Mouse (Mus musculus): ENCODE measurements around the gene Foxp3. TPM values are rescaled to one million over a fixed set of nuclear protein-coding genes. Genes with fewer than 3 reads are reported as not detected.

Gene Foxp3
- polyA plus RNA-seq, 1 experiment from 2014 or later = 0.02 TPM

GRCm38 (mm10) chrX:7617889-7618551 lies 44.6 kb downstream of the Foxp3 start:
- Histone ChIP-seq H3K9me3 (replicated peaks) (no peaks in the 10 kb centered on the region), H3K4me3 (replicated peaks) (no peak overlapping the region), H3K4me1 (replicated peaks) (no peaks in the 10 kb centered on the region), H3K4me2 (no peak overlapping the region), H3K9ac (no peak overlapping the region), H3K27me3 (no peaks in the 10 kb centered on the region), H3K36me3 (replicated peaks) (no peaks in the 10 kb centered on the region), H3K27ac (replicated peaks) (no peak overlapping the region)
- no peak for ATAC-seq (ENCODE audit: insufficient read depth)
- WGBS (ENCODE audit: insufficient replicate concordance) = 56% methylated on average over 12 of the region's 12 CpGs

GRCm38 (mm10) chrX:7632560-7632959 lies 59.1 kb downstream of the Foxp3 start:
- no peaks in the 10 kb centered on the region for H3K4me1 ChIP-seq (replicated peaks)
- no peak for ATAC-seq (ENCODE audit: insufficient read depth)
- no peaks in the 10 kb centered on the region for H3K36me3 ChIP-seq (replicated peaks)
- 54% methylated on average over 6 of the region's 6 CpGs for WGBS (ENCODE audit: insufficient replicate concordance)
- no peak overlapping the region for H3K4me2 ChIP-seq
- H3K27me3 ChIP-seq = no peaks in the 10 kb centered on the region
- no peak overlapping the region for H3K4me3 ChIP-seq (replicated peaks)
- H3K9ac ChIP-seq = no peak overlapping the region
- H3K27ac ChIP-seq (replicated peaks) = no peak overlapping the region
- H3K9me3 ChIP-seq (replicated peaks) = no peaks in the 10 kb centered on the region

GRCm38 (mm10) chrX:7635101-7635500 lies 61.7 kb downstream of the Foxp3 start:
- no peaks in the 10 kb centered on the region for H3K9me3 ChIP-seq (replicated peaks)
- H3K4me1 ChIP-seq (replicated peaks) = peaks cover 8% of the 10 kb centered on the region; the same call in 1 of the 2 replicates
- H3K27ac ChIP-seq (replicated peaks) = no peak overlapping the region
- no peak overlapping the region for H3K4me2 ChIP-seq
- H3K36me3 ChIP-seq (replicated peaks) = no peaks in the 10 kb centered on the region
- WGBS (ENCODE audit: insufficient replicate concordance) = 18% methylated on average over 3 of the region's 3 CpGs
- no peak for ATAC-seq (ENCODE audit: insufficient read depth)
- no peak overlapping the region for H3K9ac ChIP-seq
- H3K4me3 ChIP-seq (replicated peaks) = no peak overlapping the region
- peaks cover 15% of the 10 kb centered on the region for H3K27me3 ChIP-seq

GRCm38 (mm10) chrX:7638401-7639091 lies 65.1 kb downstream of the Foxp3 start, which contains the start of gene Syp:
TSS of gene Syp (plus strand) at chrX:7638471.
- no peak within 1 kb of the TSS for H3K27ac ChIP-seq (replicated peaks)
- H3K9ac ChIP-seq = no peak within 1 kb of the TSS
- H3K4me3 ChIP-seq (replicated peaks) = peak within 1 kb of the TSS; percentile 32
- ATAC-seq (ENCODE audit: insufficient read depth) = peak; percentile 79
- H3K36me3 ChIP-seq (replicated peaks) = no peaks in the 10 kb centered on the region
- peaks cover 37% of the 10 kb centered on the region for H3K27me3 ChIP-seq
- 16% methylated on average over 38 of the region's 42 CpGs for WGBS (ENCODE audit: insufficient replicate concordance)
- H3K4me2 ChIP-seq = peak within 1 kb of the TSS; percentile 67
- H3K9me3 ChIP-seq (replicated peaks) = no peaks in the 10 kb centered on the region
- H3K4me1 ChIP-seq (replicated peaks) = peaks cover 8% of the 10 kb centered on the region; the same call in 1 of the 2 replicates

GRCm38 (mm10) chrX:7639536-7640325 lies 66.3 kb downstream of the Foxp3 start:
- peaks cover 46% of the 10 kb centered on the region for H3K27me3 ChIP-seq
- no peak for ATAC-seq (ENCODE audit: insufficient read depth)
- no peaks in the 10 kb centered on the region for H3K36me3 ChIP-seq (replicated peaks)
- no peak overlapping the region for H3K9ac ChIP-seq
- no peak overlapping the region for H3K4me2 ChIP-seq
- peaks cover 8% of the 10 kb centered on the region; the same call in 1 of the 2 replicates for H3K4me1 ChIP-seq (replicated peaks)
- WGBS (ENCODE audit: insufficient replicate concordance) = 25% methylated on average over 13 of the region's 13 CpGs
- H3K4me3 ChIP-seq (replicated peaks) = no peak overlapping the region
- no peak overlapping the region for H3K27ac ChIP-seq (replicated peaks)
- H3K9me3 ChIP-seq (replicated peaks) = no peaks in the 10 kb centered on the region

GRCm38 (mm10) chrX:7640785-7641184 lies 67.3 kb downstream of the Foxp3 start:
- no peaks in the 10 kb centered on the region for H3K9me3 ChIP-seq (replicated peaks)
- no peak overlapping the region; the same call in 1 of the 2 replicates for H3K4me2 ChIP-seq
- no peaks in the 10 kb centered on the region for H3K36me3 ChIP-seq (replicated peaks)
- ATAC-seq (ENCODE audit: insufficient read depth) = no peak
- H3K4me1 ChIP-seq (replicated peaks) = peaks cover 8% of the 10 kb centered on the region; the same call in 1 of the 2 replicates
- WGBS (ENCODE audit: insufficient replicate concordance) = 38% methylated on average over 12 of the region's 12 CpGs
- H3K4me3 ChIP-seq (replicated peaks) = no peak overlapping the region
- H3K9ac ChIP-seq = no peak overlapping the region
- H3K27me3 ChIP-seq = peaks cover 46% of the 10 kb centered on the region
- H3K27ac ChIP-seq (replicated peaks) = no peak overlapping the region

Other genes starting within 250 kb of the Foxp3 start
- gene Usp27x, start 197.8 kb upstream of the Foxp3 start, polyA plus RNA-seq (2015; fragmentation: Nextera tagmentation; extraction: Ambion mirVana) = 0.07 TPM in 2 replicates
- gene Ppp1r3f, start 639 bp downstream of the Foxp3 start, polyA plus RNA-seq (2015; fragmentation: Nextera tagmentation; extraction: Ambion mirVana) = 0.06 and 0.21 TPM in 2 replicates
- gene Ccdc22, start 31.9 kb downstream of the Foxp3 start, polyA plus RNA-seq (2015; fragmentation: Nextera tagmentation; extraction: Ambion mirVana) = 18.0 and 19.8 TPM in 2 replicates
- gene Cacna1f, start 33.4 kb downstream of the Foxp3 start, polyA plus RNA-seq (2015; fragmentation: Nextera tagmentation; extraction: Ambion mirVana) = 0.07 and 0.09 TPM in 2 replicates
- 0.33 and 0.36 TPM in 2 replicates for gene Syp, start 64.8 kb downstream of the Foxp3 start, polyA plus RNA-seq (2015; fragmentation: Nextera tagmentation; extraction: Ambion mirVana)
- 1.1 and 1.5 TPM in 2 replicates for gene Prickle3, start 83.6 kb downstream of the Foxp3 start, polyA plus RNA-seq (2015; fragmentation: Nextera tagmentation; extraction: Ambion mirVana)
- 27.5 and 28.8 TPM in 2 replicates for gene Plp2, start 97.7 kb downstream of the Foxp3 start, polyA plus RNA-seq (2015; fragmentation: Nextera tagmentation; extraction: Ambion mirVana)
- gene Magix, start 107.6 kb downstream of the Foxp3 start, polyA plus RNA-seq (2015; fragmentation: Nextera tagmentation; extraction: Ambion mirVana) = 0.09 and 0.12 TPM in 2 replicates
- 13.3 and 14.1 TPM in 2 replicates for gene Gpkow, start 123.5 kb downstream of the Foxp3 start, polyA plus RNA-seq (2015; fragmentation: Nextera tagmentation; extraction: Ambion mirVana)
- gene Wdr45, start 140.7 kb downstream of the Foxp3 start, polyA plus RNA-seq (2015; fragmentation: Nextera tagmentation; extraction: Ambion mirVana) = 16.0 and 17.5 TPM in 2 replicates
- gene Gm45208, start 148.6 kb downstream of the Foxp3 start, polyA plus RNA-seq (2015; fragmentation: Nextera tagmentation; extraction: Ambion mirVana) = 0.31 TPM in 1 of 2 replicates, not detected in the other
- 5.6 and 5.8 TPM in 2 replicates for gene Praf2, start 154.8 kb downstream of the Foxp3 start, polyA plus RNA-seq (2015; fragmentation: Nextera tagmentation; extraction: Ambion mirVana)
- gene Ccdc120, start 177.3 kb downstream of the Foxp3 start, polyA plus RNA-seq (2015; fragmentation: Nextera tagmentation; extraction: Ambion mirVana) = 0.92 and 1.5 TPM in 2 replicates
- gene Tfe3, start 188.9 kb downstream of the Foxp3 start, polyA plus RNA-seq (2015; fragmentation: Nextera tagmentation; extraction: Ambion mirVana) = 9.2 and 11.8 TPM in 2 replicates
- gene Gripap1, start 216.1 kb downstream of the Foxp3 start, polyA plus RNA-seq (2015; fragmentation: Nextera tagmentation; extraction: Ambion mirVana) = 25.5 and 27.4 TPM in 2 replicates
- 0.18 and 0.37 TPM in 2 replicates for gene Kcnd1, start 248.6 kb downstream of the Foxp3 start, polyA plus RNA-seq (2015; fragmentation: Nextera tagmentation; extraction: Ambion mirVana)

All from liver, embryonic 15.5 days (tissue).